Mouse (Mus musculus): ENCODE data around the gene Fgf10. TPM values are rescaled to one million over a fixed set of nuclear protein-coding genes. Genes with fewer than 3 reads are reported as not detected.

Fgf10 gene
- polyA plus RNA-seq, 1 experiment from 2014 or later = 17.0 TPM

- ATAC-seq (ENCODE audit: borderline replicate concordance, extremely low read depth, low FRiP score, low TSS enrichment) = no peak
- Histone ChIP-seq H3K36me3 (no peaks in the 10 kb centered on the region), H3K9ac (no peak overlapping the region), H3K4me2 (no peak overlapping the region), H3K9me3 (no peaks in the 10 kb centered on the region), H3K4me3 (no peak overlapping the region), H3K4me1 (no peaks in the 10 kb centered on the region), H3K27ac (no peak overlapping the region), H3K27me3 (no peaks in the 10 kb centered on the region)
- WGBS = 52% methylated on average over 1 of the region's 1 CpGs
Measured at GRCm38 (mm10) chr13:118721668-118722067, 52.1 kb downstream of the Fgf10 start.

DNA sequence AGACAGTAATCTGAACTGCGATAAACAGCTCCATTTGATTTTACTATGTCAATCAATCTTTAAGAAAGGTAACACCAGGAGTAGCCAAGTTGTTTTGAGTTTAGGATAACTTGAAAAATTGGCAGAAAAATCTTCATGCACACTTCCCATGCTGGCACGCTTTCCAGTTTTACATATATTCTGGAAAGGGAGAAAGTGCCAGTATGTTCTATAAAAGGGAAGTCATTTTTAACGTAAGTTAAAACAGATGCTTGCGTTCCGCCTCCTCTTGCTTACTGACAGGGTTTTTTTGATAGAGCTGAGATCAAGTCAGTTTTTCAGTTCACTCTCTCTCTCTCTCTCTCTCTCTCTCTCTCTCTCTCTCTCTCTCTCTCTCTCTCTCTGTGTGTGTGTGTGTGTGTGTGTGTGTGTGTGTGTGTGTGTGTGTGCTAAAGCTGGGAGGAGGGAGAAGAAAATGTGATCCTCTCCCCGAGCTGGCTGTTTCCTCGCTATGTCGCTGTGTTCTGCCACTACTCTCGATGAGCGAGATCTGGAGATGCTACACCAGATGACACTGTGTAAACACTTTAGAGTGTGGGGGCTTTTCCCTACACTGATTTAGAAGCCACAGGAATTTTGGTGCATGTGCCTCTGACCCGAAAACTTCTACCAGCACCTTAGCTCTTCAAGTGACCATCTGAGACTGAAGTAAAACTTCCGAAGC is 62.4 kb downstream of the Fgf10 start:
- no peak overlapping the region for H3K9ac ChIP-seq
- H3K27me3 ChIP-seq = no peaks in the 10 kb centered on the region
- no peaks in the 10 kb centered on the region for H3K4me1 ChIP-seq
- ATAC-seq (ENCODE audit: borderline replicate concordance, extremely low read depth, low FRiP score, low TSS enrichment) = no peak; the same call in 1 of the 2 replicates
- no peaks in the 10 kb centered on the region for H3K9me3 ChIP-seq
- H3K27ac ChIP-seq = 0 out of 2 replicates have a peak overlapping the region, but pooled peaks have one; percentile 15
- no peaks in the 10 kb centered on the region for H3K36me3 ChIP-seq
- H3K4me2 ChIP-seq = peak overlapping the region; percentile 39
- no peak overlapping the region for H3K4me3 ChIP-seq
- 19% methylated on average over 12 of the region's 12 CpGs for WGBS

GRCm38 (mm10) chr13:118739854-118740411 is 70.3 kb downstream of the Fgf10 start:
- ATAC-seq (ENCODE audit: borderline replicate concordance, extremely low read depth, low FRiP score, low TSS enrichment) = peak; percentile 58; the same call in 1 of the 2 replicates
- Histone ChIP-seq H3K4me3 (no peak overlapping the region), H3K9me3 (no peaks in the 10 kb centered on the region), H3K4me1 (peaks cover 9% of the 10 kb centered on the region; the same call in 1 of the 2 replicates), H3K9ac (no peak overlapping the region), H3K27ac (peak overlapping the region; percentile 10; the same call in 1 of the 2 replicates), H3K4me2 (no peak overlapping the region), H3K27me3 (no peaks in the 10 kb centered on the region), H3K36me3 (no peaks in the 10 kb centered on the region)
- WGBS = 51% methylated on average over 2 of the region's 2 CpGs

DNA sequence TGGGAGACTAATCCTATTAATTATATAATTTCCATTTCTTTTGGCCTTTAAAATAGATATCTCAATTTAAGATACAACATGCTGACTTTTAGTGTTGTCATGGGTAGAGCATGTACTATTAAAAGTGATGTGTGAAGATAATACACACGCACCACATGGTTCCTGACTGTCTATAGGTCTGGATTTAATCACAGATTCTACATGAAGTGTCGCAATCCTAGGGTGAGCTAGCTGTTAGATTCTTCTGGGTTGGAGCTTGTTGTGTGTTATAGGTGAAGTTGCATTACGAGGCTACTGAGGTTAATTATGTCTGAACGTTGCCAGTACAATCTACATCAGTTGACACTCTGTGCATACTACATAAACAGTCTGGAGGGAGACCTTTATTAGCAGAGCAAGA is 73.2 kb downstream of the Fgf10 start:
- Histone ChIP-seq H3K4me1 (peaks cover 12% of the 10 kb centered on the region; the same call in 1 of the 2 replicates), H3K9ac (no peak overlapping the region), H3K4me3 (no peak overlapping the region), H3K27me3 (no peaks in the 10 kb centered on the region), H3K9me3 (no peaks in the 10 kb centered on the region), H3K36me3 (no peaks in the 10 kb centered on the region), H3K4me2 (no peak overlapping the region), H3K27ac (no peak overlapping the region)
- peak; percentile 50; the same call in 1 of the 2 replicates for ATAC-seq (ENCODE audit: borderline replicate concordance, extremely low read depth, low FRiP score, low TSS enrichment)
- 46% methylated on average over 4 of the region's 4 CpGs for WGBS

GRCm38 (mm10) chr13:118744806-118745205 is 75.2 kb downstream of the Fgf10 start:
- Histone ChIP-seq H3K4me1 (peaks cover 12% of the 10 kb centered on the region; the same call in 1 of the 2 replicates), H3K9ac (no peak overlapping the region), H3K36me3 (no peaks in the 10 kb centered on the region), H3K4me2 (no peak overlapping the region), H3K27ac (peak overlapping the region; percentile 48), H3K9me3 (no peaks in the 10 kb centered on the region), H3K4me3 (no peak overlapping the region), H3K27me3 (no peaks in the 10 kb centered on the region)
- peak; percentile 71; the same call in 1 of the 2 replicates for ATAC-seq (ENCODE audit: borderline replicate concordance, extremely low read depth, low FRiP score, low TSS enrichment)
- WGBS = 31% methylated on average over 7 of the region's 7 CpGs

GRCm38 (mm10) chr13:118746427-118746826 is 76.8 kb downstream of the Fgf10 start:
- H3K4me1 ChIP-seq = peaks cover 12% of the 10 kb centered on the region; the same call in 1 of the 2 replicates
- no peak for ATAC-seq (ENCODE audit: borderline replicate concordance, extremely low read depth, low FRiP score, low TSS enrichment)
- no peak overlapping the region for H3K4me3 ChIP-seq
- H3K27ac ChIP-seq = no peak overlapping the region
- no peaks in the 10 kb centered on the region for H3K9me3 ChIP-seq
- H3K27me3 ChIP-seq = no peaks in the 10 kb centered on the region
- no peaks in the 10 kb centered on the region for H3K36me3 ChIP-seq
- WGBS = 80% methylated on average over 4 of the region's 4 CpGs
- no peak overlapping the region for H3K9ac ChIP-seq
- H3K4me2 ChIP-seq = no peak overlapping the region

- 69% methylated on average over 4 of the region's 4 CpGs for WGBS
- H3K36me3 ChIP-seq = no peaks in the 10 kb centered on the region
- no peaks in the 10 kb centered on the region for H3K4me1 ChIP-seq
- no peak overlapping the region for H3K4me3 ChIP-seq
- H3K9ac ChIP-seq = no peak overlapping the region
- no peak overlapping the region for H3K27ac ChIP-seq
- H3K27me3 ChIP-seq = no peaks in the 10 kb centered on the region
- H3K4me2 ChIP-seq = no peak overlapping the region
- ATAC-seq (ENCODE audit: borderline replicate concordance, extremely low read depth, low FRiP score, low TSS enrichment) = no peak
- no peaks in the 10 kb centered on the region for H3K9me3 ChIP-seq
Measured at GRCm38 (mm10) chr13:118754024-118754423, 84.4 kb downstream of the Fgf10 start.

- Histone ChIP-seq H3K27ac (no peak overlapping the region), H3K9ac (no peak overlapping the region), H3K27me3 (no peaks in the 10 kb centered on the region), H3K4me3 (no peak overlapping the region), H3K9me3 (no peaks in the 10 kb centered on the region), H3K4me1 (no peaks in the 10 kb centered on the region), H3K4me2 (no peak overlapping the region), H3K36me3 (no peaks in the 10 kb centered on the region)
- WGBS = 26% methylated on average over 2 of the region's 2 CpGs
- no peak for ATAC-seq (ENCODE audit: borderline replicate concordance, extremely low read depth, low FRiP score, low TSS enrichment)
Measured at GRCm38 (mm10) chr13:118759021-118759420, 89.4 kb downstream of the Fgf10 start.

GRCm38 (mm10) chr13:118762982-118763381 is 93.4 kb downstream of the Fgf10 start:
- WGBS = 95% methylated on average over 2 of the region's 2 CpGs
- Histone ChIP-seq H3K4me1 (no peaks in the 10 kb centered on the region), H3K4me2 (no peak overlapping the region), H3K27ac (no peak overlapping the region), H3K36me3 (no peaks in the 10 kb centered on the region), H3K4me3 (no peak overlapping the region), H3K9ac (no peak overlapping the region), H3K27me3 (no peaks in the 10 kb centered on the region), H3K9me3 (no peaks in the 10 kb centered on the region)
- no peak for ATAC-seq (ENCODE audit: borderline replicate concordance, extremely low read depth, low FRiP score, low TSS enrichment)

GRCm38 (mm10) chr13:118772188-118772587 is 102.6 kb downstream of the Fgf10 start:
- H3K4me1 ChIP-seq = no peaks in the 10 kb centered on the region
- H3K36me3 ChIP-seq = no peaks in the 10 kb centered on the region
- ATAC-seq (ENCODE audit: borderline replicate concordance, extremely low read depth, low FRiP score, low TSS enrichment) = no peak
- H3K27ac ChIP-seq = no peak overlapping the region
- no peak overlapping the region for H3K4me2 ChIP-seq
- no peak overlapping the region for H3K4me3 ChIP-seq
- no peaks in the 10 kb centered on the region for H3K27me3 ChIP-seq
- no peak overlapping the region for H3K9ac ChIP-seq
- no peaks in the 10 kb centered on the region for H3K9me3 ChIP-seq

DNA sequence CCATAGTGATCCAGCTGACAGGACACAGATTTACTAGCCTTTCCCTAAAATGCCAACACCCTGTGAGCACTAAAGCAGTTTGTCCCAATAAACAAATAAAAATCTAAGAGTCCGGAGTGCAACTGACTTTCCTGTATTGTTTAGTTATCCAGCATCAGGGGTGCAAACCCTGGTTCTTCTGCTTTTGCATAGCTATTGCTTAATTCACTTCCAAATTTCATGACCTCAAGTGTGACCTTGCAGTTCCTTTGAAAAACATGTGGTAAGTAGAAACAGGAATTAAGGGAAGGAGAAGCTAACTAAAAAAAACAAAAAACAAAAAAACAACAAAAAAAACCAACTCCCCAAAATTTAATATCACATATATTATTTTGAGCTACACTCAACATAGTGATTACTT is 105.6 kb downstream of the Fgf10 start:
- WGBS = 61% methylated on average over 1 of the region's 1 CpGs
- H3K36me3 ChIP-seq = no peaks in the 10 kb centered on the region
- H3K9ac ChIP-seq = no peak overlapping the region
- no peak overlapping the region for H3K4me2 ChIP-seq
- H3K27ac ChIP-seq = no peak overlapping the region
- no peaks in the 10 kb centered on the region for H3K4me1 ChIP-seq
- H3K4me3 ChIP-seq = no peak overlapping the region
- H3K9me3 ChIP-seq = no peaks in the 10 kb centered on the region
- no peaks in the 10 kb centered on the region for H3K27me3 ChIP-seq
- ATAC-seq (ENCODE audit: borderline replicate concordance, extremely low read depth, low FRiP score, low TSS enrichment) = no peak

GRCm38 (mm10) chr13:118779161-118779560 is 109.6 kb downstream of the Fgf10 start:
- H3K4me1 ChIP-seq = no peaks in the 10 kb centered on the region
- H3K36me3 ChIP-seq = no peaks in the 10 kb centered on the region
- H3K9ac ChIP-seq = no peak overlapping the region
- 86% methylated on average over 2 of the region's 2 CpGs for WGBS
- H3K27me3 ChIP-seq = no peaks in the 10 kb centered on the region
- H3K27ac ChIP-seq = no peak overlapping the region
- ATAC-seq (ENCODE audit: borderline replicate concordance, extremely low read depth, low FRiP score, low TSS enrichment) = no peak
- no peak overlapping the region for H3K4me2 ChIP-seq
- no peak overlapping the region for H3K4me3 ChIP-seq
- H3K9me3 ChIP-seq = no peaks in the 10 kb centered on the region

All from lung, embryonic 15.5 days (tissue).